Mouse (Mus musculus) gastrocnemius, postnatal 25 days (tissue): ENCODE results near the gene Slc25a12. TPM values are rescaled to one million over a fixed set of nuclear protein-coding genes. Genes with fewer than 3 reads are reported as not detected.

Source experiments
- DNase-seq: peaks from one replicate; pipeline ENCODE4 v3.0.0; 2022
- total RNA-seq, 2 experiments: library from RNA; stranded (reverse); gene quantifications; 1 replicate in 1 of 2; 2 replicates in 1 of 2; pipeline ENCODE4 v1.2.3; 2021

Gene Slc25a12
- total RNA-seq, 2 experiments from 2014 or later: 407 to 424 TPM

DNA sequence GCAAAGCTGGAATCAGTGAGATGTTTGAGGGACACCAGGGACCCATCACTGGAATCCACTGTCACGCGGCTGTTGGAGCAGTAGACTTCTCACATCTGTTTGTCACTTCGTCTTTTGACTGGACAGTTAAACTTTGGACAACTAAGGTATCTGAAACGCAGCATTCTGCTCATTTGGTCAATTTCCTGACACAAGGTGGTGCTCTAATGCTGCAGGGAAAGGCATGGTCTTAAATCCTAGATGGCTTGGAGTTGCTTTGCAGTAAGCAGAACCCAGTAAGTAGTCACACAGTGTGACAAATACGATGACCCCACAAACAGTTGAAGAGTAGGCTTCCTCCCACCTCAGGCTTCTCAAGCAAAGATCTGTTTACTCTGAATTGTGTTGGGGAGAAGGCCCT is 116.7 kb downstream of the Slc25a12 start:
- no peak for DNase-seq

DNA sequence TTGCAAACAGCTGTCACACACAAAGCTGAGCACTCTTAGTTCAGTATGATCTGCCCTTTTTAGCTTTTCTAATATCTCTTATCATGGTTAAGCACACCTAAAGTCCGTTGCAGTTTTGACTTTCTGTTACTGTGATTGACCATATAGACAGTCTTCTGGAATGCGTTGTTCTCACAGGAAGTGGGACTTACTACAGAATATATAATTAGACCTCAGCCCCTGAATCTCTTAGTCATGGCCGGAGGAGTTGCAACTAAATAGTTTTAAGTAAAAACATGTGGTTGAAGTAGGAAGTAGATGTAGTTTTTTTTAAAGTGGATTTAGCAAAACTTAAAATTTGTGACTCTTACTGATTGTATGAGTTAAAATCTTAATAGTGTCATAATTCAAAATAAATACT is 119.5 kb downstream of the Slc25a12 start:
- no peak for DNase-seq

DNA sequence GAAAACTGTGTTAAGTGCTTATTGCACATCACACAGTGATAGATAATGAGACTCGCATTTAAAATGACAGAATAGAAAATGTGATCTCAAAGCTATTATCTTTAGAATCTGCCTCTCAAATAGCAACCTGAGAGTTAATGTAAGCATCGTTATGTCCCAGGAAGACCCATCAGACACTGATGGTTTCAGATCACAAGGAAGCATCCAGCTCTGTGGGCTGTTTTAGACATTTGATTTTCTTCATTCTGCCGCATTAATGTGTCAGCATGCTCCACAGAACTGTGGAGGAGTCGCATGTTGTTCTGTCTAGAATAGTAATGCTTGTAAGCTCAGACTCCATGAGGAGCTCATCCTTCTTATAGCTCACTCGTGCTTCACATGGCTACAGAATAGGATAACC is 121.5 kb downstream of the Slc25a12 start:
- DNase-seq: no peak

DNA sequence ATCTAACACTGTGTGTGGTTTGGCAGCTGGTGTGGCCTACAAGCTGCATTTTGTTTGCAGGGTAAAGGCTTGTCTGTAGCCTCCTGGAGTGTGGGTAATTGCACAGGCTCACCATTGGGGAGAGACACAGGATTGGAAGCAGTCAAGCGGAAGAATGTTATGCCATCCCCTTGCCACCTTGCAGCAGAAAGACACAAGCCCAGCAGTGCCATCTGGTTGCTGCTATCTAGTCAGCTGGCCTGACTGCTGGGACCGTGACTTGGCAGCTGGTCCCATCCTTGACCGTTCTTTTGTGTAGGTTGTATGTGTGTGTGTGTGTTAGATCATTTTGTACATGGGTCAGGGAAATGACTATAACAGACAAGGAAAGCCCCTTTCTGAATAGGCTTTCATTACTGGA is 122.1 kb downstream of the Slc25a12 start:
- no peak for DNase-seq

DNA sequence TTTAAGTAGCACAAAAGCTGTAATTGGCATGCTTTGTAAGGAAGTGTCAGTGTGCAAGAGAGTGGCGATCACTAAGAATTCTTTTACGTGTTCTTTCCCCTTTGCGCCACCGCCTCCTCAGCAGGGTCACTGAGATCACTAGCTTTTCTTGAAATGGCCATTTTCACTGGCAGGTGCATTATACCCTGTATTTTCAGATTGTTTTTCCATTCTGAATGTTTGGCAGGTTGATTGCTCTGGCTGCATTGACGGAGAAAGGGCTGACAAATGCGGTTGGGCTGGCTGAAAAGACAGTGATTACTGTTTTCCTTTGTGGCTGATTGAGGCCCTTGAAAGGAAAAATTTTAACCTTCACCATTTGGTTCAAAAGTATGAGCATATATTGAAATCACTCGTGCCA is 122.7 kb downstream of the Slc25a12 start:
- DNase-seq: no peak

DNA sequence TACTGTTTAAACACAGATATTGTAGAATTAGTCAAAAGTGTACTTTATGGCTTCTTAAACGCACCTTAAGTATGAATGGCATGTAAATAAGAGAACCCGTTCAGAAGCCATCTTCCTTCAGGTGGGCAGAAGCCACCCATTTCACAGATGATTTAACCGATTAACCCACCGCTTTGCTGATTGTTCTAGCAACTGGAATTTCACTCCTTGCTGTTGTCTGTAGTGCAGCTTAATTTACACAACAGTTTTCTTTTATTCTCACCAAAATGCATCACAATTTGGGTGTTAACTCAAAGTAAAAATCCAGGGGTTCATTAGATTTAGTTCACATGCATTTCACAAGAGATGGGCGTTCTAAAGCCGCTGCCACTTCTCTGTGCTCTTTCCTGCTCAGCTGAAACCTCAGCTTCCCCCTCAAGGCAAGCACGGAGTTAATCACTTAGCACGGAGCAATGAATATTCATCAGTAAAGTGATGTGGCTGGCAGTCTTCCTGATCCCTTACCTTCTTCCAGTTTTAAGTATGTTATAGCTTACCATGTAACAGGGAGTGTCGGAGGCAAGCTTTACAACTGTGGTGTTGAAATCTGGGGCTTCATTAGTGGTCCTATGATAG is 124.4 kb downstream of the Slc25a12 start:
- DNase-seq: no peak

DNA sequence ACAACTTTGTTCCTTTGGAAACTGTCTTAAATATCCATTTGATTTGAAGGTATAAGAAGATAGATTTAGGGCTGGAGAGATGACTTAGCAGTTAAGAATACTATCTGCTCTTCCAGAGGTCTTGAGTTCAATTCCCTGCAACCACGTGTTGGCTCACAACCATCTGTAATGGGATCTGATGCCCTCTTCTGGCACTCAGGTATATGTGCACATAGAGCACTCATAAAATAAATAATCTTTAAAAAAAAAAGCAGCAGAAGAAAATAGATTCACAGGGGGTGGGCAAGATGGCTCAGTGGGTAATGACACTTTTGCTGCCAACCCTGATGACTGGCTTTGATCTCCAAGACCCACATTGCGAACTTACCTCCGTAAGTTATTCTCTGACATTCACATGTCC is 125.4 kb downstream of the Slc25a12 start:
- DNase-seq: no peak

DNA sequence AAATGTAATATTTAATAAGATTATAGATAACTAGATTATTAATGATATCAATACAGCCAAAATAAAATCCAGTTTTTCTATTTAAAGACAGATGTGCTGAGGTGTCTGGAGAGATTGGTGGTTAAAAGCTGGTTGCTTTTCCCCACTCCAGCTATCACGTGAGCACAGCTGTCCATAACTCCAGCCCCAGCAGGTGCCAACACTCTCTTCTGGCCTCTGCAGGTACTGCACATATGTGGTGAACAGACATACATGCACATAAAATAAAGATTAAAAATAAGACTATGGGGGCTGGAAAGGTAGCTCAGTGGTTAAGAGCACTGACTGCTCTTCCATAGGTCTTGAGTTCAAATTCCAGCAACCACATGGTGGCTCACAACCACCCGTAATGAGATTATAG is 126.0 kb downstream of the Slc25a12 start:
- no peak for DNase-seq

DNA sequence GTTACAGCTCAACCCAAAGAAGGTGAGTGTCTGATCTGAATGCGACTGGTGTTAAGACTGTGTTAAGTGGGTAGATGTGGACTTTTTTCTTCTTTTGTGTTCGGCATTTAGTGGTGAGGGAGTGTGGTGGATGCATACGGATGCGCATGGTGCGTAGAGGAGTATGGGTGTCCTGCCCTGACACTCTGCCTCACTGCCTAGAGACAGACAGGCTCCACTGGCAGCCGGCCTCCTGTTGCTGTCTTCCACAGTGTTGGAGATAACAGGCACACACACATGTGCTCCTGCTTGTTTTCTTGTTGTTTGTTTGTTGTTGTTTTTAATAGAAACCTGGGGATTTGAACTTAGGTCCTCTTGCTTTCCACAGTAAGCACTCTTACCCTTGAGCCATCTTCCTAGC is 131.5 kb downstream of the Slc25a12 start:
- no peak for DNase-seq

DNA sequence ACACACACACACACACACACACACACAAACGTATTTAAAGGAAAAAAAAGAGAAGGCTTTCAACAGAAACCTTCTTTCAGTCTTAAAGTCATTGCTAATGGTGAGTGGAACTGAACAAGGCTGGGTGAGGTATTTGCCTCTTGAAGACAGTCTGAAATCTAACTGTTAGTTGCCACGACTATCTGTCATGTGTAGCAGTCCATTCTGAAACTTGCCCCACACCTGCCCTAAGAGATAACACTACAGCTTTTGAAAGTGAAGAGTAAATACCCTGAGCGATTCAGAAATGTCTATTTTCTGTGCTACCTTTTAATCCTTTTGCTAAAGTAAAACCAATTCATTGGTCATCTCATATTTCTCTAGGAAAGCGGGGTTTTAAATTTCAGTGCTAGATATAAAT is 132.1 kb downstream of the Slc25a12 start:
- no peak for DNase-seq

DNA sequence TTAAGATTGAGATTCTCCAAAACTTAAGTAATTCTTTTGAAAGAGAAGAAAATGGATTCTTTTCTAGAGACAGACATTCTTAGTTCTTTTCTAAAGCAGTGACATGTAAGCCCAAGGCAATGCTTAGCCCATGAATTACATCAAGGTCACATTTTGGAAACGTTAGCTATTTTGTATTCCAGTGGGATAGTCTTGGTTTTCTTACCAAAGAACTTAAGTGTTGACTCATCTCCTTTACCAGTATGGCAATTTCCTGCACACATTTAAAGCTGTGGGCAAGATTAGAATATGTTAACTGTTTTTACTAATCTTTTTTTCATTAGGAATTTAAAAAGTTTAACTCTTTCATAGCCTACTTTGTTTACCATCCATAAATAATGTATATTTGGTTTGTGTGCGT is 134.6 kb downstream of the Slc25a12 start:
- DNase-seq: no peak

DNA sequence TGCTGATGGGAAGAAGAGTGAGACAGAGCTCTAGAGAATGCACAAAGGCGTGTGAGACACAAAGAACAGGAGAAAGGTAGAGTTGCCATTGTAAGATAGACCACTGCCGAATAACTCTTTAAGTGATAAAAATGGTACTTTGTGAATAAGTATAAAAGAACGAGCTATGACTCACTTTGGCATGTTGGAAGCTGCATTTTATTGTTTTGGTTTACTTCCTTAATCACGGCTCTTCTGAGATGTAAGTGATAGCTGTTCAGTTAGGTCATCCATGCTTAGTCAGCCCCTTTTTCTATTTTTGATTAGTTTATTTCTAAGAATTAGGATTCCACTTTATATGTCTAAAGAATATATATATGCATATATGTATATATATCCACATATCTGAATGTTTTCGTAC is 135.6 kb downstream of the Slc25a12 start:
- no peak for DNase-seq

DNA sequence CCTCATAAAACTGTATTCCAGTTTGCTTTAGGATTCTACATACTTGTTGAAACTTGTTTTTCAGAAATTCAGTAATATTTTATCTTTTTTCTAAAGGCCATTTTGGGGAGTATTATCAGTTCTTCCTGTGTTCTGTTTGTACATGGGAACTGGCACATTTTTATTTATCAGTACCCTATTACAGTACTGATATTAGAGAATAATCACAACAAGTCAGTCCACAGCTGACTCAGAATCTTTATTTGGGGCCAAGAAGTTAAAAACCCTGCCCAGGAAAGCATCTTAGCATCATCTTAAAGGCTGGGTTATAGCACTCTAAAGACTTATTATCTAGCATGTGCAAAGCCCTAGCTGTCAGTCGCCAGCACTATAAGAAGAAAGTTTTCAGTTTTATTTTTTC is 137.9 kb downstream of the Slc25a12 start:
- no peak for DNase-seq

DNA sequence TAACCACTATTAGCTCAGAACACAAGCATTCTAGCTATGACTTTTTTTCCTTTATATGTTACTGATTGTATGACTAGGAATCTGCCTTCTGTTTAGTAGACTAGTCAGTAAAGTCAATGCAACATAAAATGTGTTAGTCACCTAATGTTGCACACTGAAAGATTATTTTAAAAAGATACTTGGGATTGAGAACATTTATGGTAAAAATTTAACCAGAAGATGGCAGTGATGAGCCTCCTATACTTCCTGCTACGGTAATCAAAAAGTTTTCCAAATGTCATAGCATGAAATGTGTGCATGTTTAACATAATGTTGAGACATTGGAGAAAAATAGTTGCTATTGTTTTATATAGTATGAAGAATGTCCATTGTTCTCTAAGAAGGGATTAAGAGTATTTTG is 140.2 kb downstream of the Slc25a12 start:
- no peak for DNase-seq

Other genes with a start within 250 kb of the Slc25a12 start
- gene Cybrd1, start 249.8 kb downstream of the Slc25a12 start, total RNA-seq: under 1 TPM; 0.35 to 0.49 TPM
- gene Dync1i2, start 156.0 kb downstream of the Slc25a12 start, total RNA-seq: 10 to 100 TPM; 39.0 to 39.1 TPM
- 10 to 100 TPM; 13.1 to 16.7 TPM for gene Hat1, start 21.2 kb upstream of the Slc25a12 start, total RNA-seq
- 10 to 100 TPM; 24.3 to 25.7 TPM for gene Metap1d, start 85.5 kb upstream of the Slc25a12 start, total RNA-seq
- under 1 TPM in 1 of 2 experiments, not detected in 1; 0.13 TPM for gene Dlx1, start 160.4 kb upstream of the Slc25a12 start, total RNA-seq
- gene Dlx2, start 179.0 kb upstream of the Slc25a12 start, total RNA-seq: not detected